Mouse (Mus musculus) ES-Bruce4 (cell line): ENCODE measurements at regions not wholly inside any gene's neighbourhood (a gene's known extent, or its start where the extent isn't known, plus 50 kb on each side); places are given as distances from the start of the nearest gene placed in this dataset.

ENCODE experiments used
- H3K27ac ChIP-seq: 2 replicates; pipeline ENCODE4 v1.5.1; 2012; ENCODE audit warnings: low read length, inconsistent platforms; ENCODE audit not compliant: insufficient read depth
- H3K27me3 ChIP-seq: 2 replicates; pipeline ENCODE4 v1.6.1; 2012; ENCODE audit warnings: mild to moderate bottlenecking, low read length, inconsistent platforms; ENCODE audit not compliant: control insufficient read depth, poor library complexity, insufficient read depth, severe bottlenecking
- H3K36me3 ChIP-seq: 2 replicates; pipeline ENCODE4 v1.6.1; 2012; ENCODE audit warnings: inconsistent platforms, mild to moderate bottlenecking, low read length, moderate library complexity; ENCODE audit not compliant: control insufficient read depth, poor library complexity, insufficient read depth, severe bottlenecking
- H3K4me1 ChIP-seq: one replicate; pipeline ENCODE4 v1.8.1; 2011; ENCODE audit warnings: low read length; ENCODE audit not compliant: control insufficient read depth, insufficient read depth
- H3K4me3 ChIP-seq: 2 replicates; pipeline ENCODE4 v1.5.1; 2011; ENCODE audit warnings: low read depth, mild to moderate bottlenecking, low read length
- H3K9ac ChIP-seq: 2 replicates; pipeline ENCODE4 v1.6.1; 2012; ENCODE audit warnings: low read depth, mild to moderate bottlenecking, inconsistent platforms; ENCODE audit not compliant: poor library complexity, severe bottlenecking
- H3K9me3 ChIP-seq: replicated peaks from 2 replicates; pipeline ENCODE4 v1.6.1; 2012; ENCODE audit warnings: mild to moderate bottlenecking, low read length, inconsistent platforms; ENCODE audit not compliant: control insufficient read depth, poor library complexity, insufficient read depth, severe bottlenecking
- CTCF ChIP-seq: IDR thresholded peaks from one replicate; pipeline ENCODE4 v1.8.1; 2011; ENCODE audit warnings: low read depth, low read length
- EP300 ChIP-seq: IDR thresholded peaks from 2 replicates; pipeline ENCODE4 v1.6.1; 2011; ENCODE audit warnings: low read depth, low read length; ENCODE audit not compliant: insufficient read depth
- POLR2A ChIP-seq: IDR thresholded peaks from one replicate; pipeline ENCODE4 v1.8.1; 2011; ENCODE audit warnings: low read length; ENCODE audit not compliant: insufficient read depth

DNA sequence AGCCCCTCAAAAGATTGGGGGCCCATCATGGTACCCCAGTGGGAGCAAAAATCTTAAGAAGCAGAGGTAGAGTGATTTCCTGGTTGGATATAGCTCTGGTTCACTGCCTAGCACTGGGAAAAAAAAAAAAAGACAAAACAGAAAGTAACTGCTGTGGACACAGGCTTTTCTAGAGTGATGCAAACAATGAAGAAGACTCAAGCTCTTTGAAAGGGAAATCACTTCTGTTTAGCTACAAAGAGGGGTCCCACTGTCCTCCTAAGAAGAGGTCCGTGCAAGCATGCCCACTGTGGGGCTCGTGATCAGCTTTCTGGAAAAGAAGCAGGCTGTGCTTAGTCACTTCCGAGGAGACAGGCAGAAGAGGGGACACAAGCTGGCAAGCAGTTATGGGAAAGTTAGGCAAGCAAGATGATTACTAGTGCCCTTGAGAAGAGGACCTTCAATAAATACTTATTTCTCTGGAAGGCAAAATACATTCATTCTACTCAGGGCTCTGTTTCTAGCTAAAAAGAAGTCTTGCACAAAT, 166.9 kb upstream of the Esrrg start:
- Histone ChIP-seq H3K4me1 (no peaks in the 10 kb centered on the region), H3K36me3 (no peaks in the 10 kb centered on the region), H3K27ac (no peak overlapping the region), H3K9ac (no peak overlapping the region), H3K9me3 (no peaks in the 10 kb centered on the region), H3K27me3 (no peaks in the 10 kb centered on the region), H3K4me3 (no peak overlapping the region)
- TF ChIP-seq EP300 (no peak), CTCF (no peak), POLR2A (no peak)

GRCm38 (mm10) chr1:187446511-187446910, 162.1 kb upstream of the Esrrg start:
- H3K9me3 ChIP-seq: no peaks in the 10 kb centered on the region
- no peaks in the 10 kb centered on the region for H3K4me1 ChIP-seq
- no peak overlapping the region for H3K27ac ChIP-seq
- no peak overlapping the region for H3K9ac ChIP-seq
- no peak for TF ChIP-seq CTCF
- TF ChIP-seq EP300: no peak
- no peak for TF ChIP-seq POLR2A
- H3K36me3 ChIP-seq: no peaks in the 10 kb centered on the region
- H3K4me3 ChIP-seq: no peak overlapping the region
- H3K27me3 ChIP-seq: no peaks in the 10 kb centered on the region

DNA sequence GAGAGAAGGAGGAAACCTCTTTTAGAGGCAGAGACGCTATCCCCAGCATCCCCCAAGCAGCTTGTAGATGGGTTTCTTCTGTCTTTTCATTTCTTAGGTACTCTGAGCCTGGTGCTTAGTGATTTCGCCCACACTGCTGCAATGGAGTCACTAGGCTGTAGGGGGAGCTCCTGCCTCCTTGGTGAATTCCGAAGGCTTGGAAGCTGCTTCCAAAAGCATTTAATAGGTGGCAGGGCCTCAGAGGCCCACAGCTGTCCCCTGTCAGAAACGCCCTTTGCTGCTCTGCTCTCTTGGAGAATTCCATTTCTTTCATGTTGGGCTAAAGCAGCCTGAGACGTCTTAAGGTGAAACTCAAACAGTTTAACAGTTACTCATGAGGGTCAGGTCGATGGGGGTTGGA, 160.4 kb upstream of the Esrrg start:
- no peaks in the 10 kb centered on the region for H3K9me3 ChIP-seq
- no peak overlapping the region for H3K4me3 ChIP-seq
- H3K27me3 ChIP-seq: no peaks in the 10 kb centered on the region
- no peaks in the 10 kb centered on the region for H3K36me3 ChIP-seq
- no peak overlapping the region for H3K9ac ChIP-seq
- TF ChIP-seq EP300: no peak
- TF ChIP-seq CTCF: peak; percentile 63
- H3K4me1 ChIP-seq: no peaks in the 10 kb centered on the region
- no peak overlapping the region for H3K27ac ChIP-seq

DNA sequence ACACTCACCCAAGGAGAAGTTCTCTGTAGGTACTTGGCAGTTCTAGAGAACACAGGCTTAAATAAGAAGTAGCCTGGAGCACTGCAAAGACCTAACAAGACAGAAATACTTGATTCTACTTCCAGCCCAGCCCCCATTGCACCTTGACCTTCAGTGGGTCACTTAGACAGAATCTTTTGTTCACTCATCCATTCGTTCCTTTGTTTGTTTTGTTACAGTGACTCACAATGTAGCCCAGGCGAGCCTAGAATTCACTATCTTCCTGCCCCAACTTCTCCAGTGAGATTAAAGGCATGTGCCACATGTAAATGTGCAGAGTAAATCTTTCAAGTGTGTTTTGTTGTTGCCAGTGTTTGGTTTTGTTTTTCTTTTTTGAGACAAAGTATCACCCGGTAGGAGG, 158.5 kb upstream of the Esrrg start:
- no peak overlapping the region for H3K9ac ChIP-seq
- H3K27me3 ChIP-seq: no peaks in the 10 kb centered on the region
- no peaks in the 10 kb centered on the region for H3K9me3 ChIP-seq
- no peak overlapping the region for H3K4me3 ChIP-seq
- no peak overlapping the region for H3K27ac ChIP-seq
- TF ChIP-seq POLR2A (no peak), CTCF (no peak), EP300 (no peak)
- H3K36me3 ChIP-seq: no peaks in the 10 kb centered on the region
- no peaks in the 10 kb centered on the region for H3K4me1 ChIP-seq

- H3K9me3 ChIP-seq: no peaks in the 10 kb centered on the region
- H3K4me1 ChIP-seq: no peaks in the 10 kb centered on the region
- H3K27me3 ChIP-seq: no peaks in the 10 kb centered on the region
- TF ChIP-seq POLR2A (no peak), CTCF (peak; percentile 66), EP300 (no peak)
- no peak overlapping the region for H3K27ac ChIP-seq
- H3K9ac ChIP-seq: no peak overlapping the region
- no peak overlapping the region for H3K4me3 ChIP-seq
- no peaks in the 10 kb centered on the region for H3K36me3 ChIP-seq
Measured at GRCm38 (mm10) chr1:187452189-187452588, 156.4 kb upstream of the Esrrg start.

DNA sequence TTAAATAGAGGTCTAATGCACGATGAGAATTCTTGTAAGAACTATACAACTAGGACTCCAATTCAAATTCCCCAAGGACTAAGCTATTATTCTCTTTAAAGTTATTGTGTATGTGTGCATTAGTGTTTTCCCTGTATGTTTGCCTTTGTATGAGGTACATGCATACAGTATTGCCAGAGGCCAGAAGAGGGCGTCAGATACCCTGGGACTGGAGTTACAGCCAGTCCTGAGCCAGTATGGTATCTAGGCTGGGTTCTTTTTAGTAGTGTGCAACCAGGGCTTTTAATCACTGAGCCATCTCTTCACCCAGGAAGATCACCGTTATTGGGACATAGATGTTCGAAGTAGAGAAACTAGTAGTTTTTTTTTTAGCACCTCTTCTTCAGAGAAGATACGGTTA, 154.2 kb upstream of the Esrrg start:
- Histone ChIP-seq H3K9ac (no peak overlapping the region), H3K27me3 (no peaks in the 10 kb centered on the region), H3K27ac (no peak overlapping the region), H3K4me1 (no peaks in the 10 kb centered on the region), H3K9me3 (no peaks in the 10 kb centered on the region), H3K4me3 (no peak overlapping the region), H3K36me3 (no peaks in the 10 kb centered on the region)
- TF ChIP-seq POLR2A: no peak
- peak; percentile 47 for TF ChIP-seq CTCF
- no peak for TF ChIP-seq EP300
